Mouse (Mus musculus): Measurements from ENCODE around the gene Nudt12. TPM values are rescaled to one million over a fixed set of nuclear protein-coding genes. Genes with fewer than 3 reads are reported as not detected.

Gene Nudt12
- 10 to 100 TPM in 1 of 2 experiments, 1 to 10 TPM in 1; 6.5 to 10.6 TPM for total RNA-seq (2021)
- long read RNA-seq, experiment 1, full-length matches to known transcripts, result 1 of 3 reads
- long read RNA-seq, experiment 1, partial matches to known transcripts, result 0 of 3 reads
- long read RNA-seq, experiment 1, other reads (novel, unspliced or antisense), result 2 of 3 reads
- long read RNA-seq, experiment 2, partial matches to known transcripts, result 1 of 1 reads
- long read RNA-seq, experiment 2, other reads (novel, unspliced or antisense), result 0 of 1 reads

DNA sequence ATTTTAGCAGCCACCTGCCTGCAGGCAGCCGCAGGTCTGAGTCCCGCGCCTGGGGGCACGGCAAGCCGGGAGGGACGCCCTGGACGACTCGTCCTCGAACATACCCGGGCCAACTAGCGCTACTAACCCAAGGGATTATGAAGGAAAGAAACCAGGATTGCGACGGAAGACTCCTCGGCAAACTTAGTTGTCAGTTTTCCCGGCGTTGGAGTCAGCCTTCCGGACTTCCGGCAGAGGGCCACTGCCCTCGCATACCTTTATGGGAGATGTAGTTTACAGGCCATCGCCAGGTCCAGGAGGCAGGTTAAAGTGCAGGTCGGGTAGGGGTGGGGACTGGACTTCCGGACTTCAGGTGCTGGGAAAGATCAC lies at the start of gene Nudt12:
Nudt12 (minus strand) TSS at position 282 of the 369 bp plus-strand sequence.
- intact Hi-C loops (cut with DNase I), result no loop called here
- DNase-seq, result peak; percentile 47 to 50

GRCm38 (mm10) chr17:59053306-59053705 lies 40.1 kb upstream of the Nudt12 start:
- intact Hi-C loops (cut with DNase I), result no loop called here
- no peak for DNase-seq

- intact Hi-C loops (cut with DNase I), result no loop called here
Observed at GRCm38 (mm10) chr17:59039754-59040153, 26.6 kb upstream of the Nudt12 start.

DNA sequence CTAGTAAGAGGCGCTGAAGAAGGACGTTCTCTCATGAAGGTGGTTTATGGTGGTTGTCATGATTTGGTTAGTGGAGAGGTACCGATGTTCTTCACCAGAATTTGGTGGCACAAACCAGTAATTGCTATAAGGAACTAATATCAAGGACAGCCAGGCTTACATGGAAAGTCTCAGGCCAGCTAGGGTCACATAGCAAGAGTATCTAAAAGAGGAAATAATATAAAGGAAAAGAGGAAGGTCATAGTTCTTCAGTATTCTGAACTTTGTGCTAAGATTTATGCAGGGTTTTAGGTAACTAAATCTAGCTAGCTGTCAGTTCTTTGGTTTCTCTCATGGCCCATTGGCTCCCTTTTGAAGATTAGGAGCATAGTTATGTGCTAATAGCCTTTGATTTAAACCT lies 20.3 kb upstream of the Nudt12 start:
- intact Hi-C loops (cut with DNase I), result no loop called here
- DNase-seq, result no peak

More at GRCm38 (mm10) chr17:59039754-59040153, 26.6 kb upstream of the Nudt12 start:
- no peak for DNase-seq

DNA sequence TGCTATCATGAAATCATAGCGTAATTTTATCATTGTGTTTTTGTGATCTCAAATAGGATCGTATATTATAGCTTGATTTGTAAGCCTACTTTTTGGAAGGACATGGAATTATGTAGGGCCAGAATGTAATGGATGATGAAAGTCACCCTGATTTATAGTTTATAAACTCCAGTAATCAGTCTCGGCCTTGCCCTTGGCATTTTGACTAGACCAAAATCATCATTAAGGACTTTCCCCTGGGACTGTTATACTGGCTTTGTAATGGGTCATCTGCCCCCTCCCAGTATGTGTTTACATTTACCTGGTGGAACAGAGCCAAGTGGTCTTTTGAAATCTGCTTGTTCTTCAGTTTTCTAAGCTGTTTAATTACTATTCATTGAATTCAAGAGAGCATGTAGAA lies 13.2 kb upstream of the Nudt12 start:
- intact Hi-C loops (cut with DNase I), result no loop called here
- no peak for DNase-seq

DNA sequence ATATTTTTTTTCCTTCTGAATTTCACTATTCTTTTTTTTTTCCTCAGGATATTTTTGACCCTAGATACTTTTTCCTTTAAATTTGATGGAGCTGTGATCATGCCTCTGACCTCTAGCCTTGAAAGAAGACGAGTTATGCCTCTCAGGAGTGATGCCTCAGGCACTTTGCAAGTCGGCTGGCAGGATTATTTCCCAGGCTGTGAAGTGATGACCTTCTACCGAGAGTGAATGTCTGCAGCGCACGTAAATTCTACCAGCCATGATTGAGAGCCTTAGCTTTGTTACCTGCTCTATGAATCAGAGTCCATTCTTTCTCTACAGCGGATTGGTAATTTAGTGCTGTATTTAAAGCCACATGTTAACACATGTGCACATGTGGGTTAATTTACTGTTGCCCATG lies 11.3 kb upstream of the Nudt12 start:
- DNase-seq, result no peak
- intact Hi-C loops (cut with DNase I), result no loop called here

- intact Hi-C loops (cut with DNase I), result no loop called here
Observed at GRCm38 (mm10) chr17:59023971-59024370, 10.8 kb upstream of the Nudt12 start.

GRCm38 (mm10) chr17:59018666-59019065 lies 5.5 kb upstream of the Nudt12 start:
- intact Hi-C loops (cut with DNase I), result no loop called here
- no peak for DNase-seq

More at GRCm38 (mm10) chr17:59023971-59024370, 10.8 kb upstream of the Nudt12 start:
- no peak for DNase-seq

- intact Hi-C loops (cut with DNase I), result no loop called here
- no peak for DNase-seq
Observed at GRCm38 (mm10) chr17:59012421-59013090, 616 bp downstream of the Nudt12 start.

- DNase-seq, result no peak
- intact Hi-C loops (cut with DNase I), result no loop called here
Observed at GRCm38 (mm10) chr17:59011546-59012307, 1.4 kb downstream of the Nudt12 start.

GRCm38 (mm10) chr17:58991275-58991674 lies 21.9 kb downstream of the Nudt12 start, which contains the start of gene Pdzph1:
Gene Pdzph1, minus strand, starts transcription at chr17:58991375.
- intact Hi-C loops (cut with DNase I), result no loop called here
- no peak for DNase-seq

DNA sequence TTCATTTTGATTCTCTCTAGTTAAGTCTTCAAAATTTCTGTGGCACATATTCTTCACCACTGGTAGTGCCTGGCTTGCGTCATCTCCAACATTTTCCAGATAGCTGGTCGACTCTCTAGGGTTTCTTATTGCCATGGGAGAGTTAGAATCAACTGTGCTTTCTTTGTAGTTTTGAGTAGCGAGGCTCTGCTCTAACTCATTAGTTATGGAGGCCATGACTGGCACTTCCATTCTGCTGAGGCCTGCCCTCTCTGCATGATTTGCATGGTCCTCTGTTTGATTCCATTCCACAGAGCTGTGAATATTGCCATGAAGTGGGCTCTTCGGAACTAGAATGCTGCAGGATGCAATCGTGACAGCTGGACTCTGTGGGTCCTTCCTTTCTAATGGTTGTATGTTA lies 39.9 kb downstream of the Nudt12 start:
- DNase-seq, result no peak
- intact Hi-C loops (cut with DNase I), result no loop called here

DNA sequence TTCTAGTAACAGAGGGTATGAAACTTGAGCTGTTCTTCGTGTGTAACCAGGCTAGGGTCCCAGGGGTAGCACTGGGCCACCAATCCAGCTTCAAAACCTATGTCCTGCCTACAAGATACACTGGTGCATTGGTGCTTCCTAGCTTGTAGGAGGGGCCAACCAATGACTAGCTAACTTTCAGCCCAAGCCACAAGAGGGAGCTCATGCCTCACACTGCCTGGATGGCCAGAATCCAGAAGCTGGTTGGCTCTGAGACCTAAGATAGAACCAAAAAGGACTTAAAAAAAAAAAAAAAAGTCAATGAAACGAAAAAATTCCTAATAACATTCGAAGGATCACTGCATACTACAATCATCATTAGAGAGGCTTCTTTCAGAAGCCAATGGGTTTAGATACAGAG lies 53.3 kb downstream of the Nudt12 start:
- intact Hi-C loops (cut with DNase I), result no loop called here
- no peak for DNase-seq

DNA sequence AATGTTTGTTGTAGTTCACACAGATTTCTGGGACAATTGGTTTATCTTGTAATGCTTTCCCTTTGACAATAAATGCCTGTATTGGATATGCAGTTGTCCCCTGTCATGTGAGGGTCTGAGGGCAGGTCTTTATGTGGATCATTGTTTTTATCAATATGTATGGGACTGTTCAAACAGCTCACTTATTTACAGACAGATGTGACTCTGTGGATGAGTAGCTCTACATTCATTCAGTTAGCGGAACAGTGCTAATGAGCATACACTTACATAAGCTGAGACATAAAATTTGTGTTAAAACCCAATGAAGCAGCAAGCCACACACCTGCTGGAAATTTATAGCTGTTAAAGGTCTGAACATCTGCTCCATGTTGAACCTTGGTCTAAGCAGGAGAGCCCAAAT lies 56.1 kb downstream of the Nudt12 start:
- intact Hi-C loops (cut with DNase I), result no loop called here
- no peak for DNase-seq

Other genes starting within 250 kb of the Nudt12 start
- gene Pdzph1, start 22.0 kb downstream of the Nudt12 start, total RNA-seq (2021), result not detected

Data from gastrocnemius, postnatal 36 days (tissue).